Mouse (Mus musculus) embryonic facial prominence, embryonic 13.5 days (tissue): ENCODE results near the gene Gm20773. TPM values are rescaled to one million over a fixed set of nuclear protein-coding genes. Genes with fewer than 3 reads are reported as not detected.
"Not testable (repeated sequence)": the region's sequence is repeated elsewhere in the genome, so short reads cannot be mapped to it uniquely, and the experiment has no call there.

Experiments
- ATAC-seq: fragments of 200-750 bp; cut with Nextera tagmentation; 2 replicates; pipeline ENCODE4 v1.8.0; 2017; ENCODE audit warnings: low read depth; ENCODE audit not compliant: insufficient number of reproducible peaks, insufficient read depth, low FRiP score, low TSS enrichment
- H3K27ac ChIP-seq: fragments of 300-500 bp; sonication (generic); 2 replicates; pipeline ENCODE4 v1.5.1; 2015; ENCODE audit warnings: moderate library complexity, mild to moderate bottlenecking, inconsistent platforms
- H3K27me3 ChIP-seq: fragments of 300-500 bp; sonication (generic); 2 replicates; pipeline ENCODE4 v1.6.1; 2015; ENCODE audit warnings: mild to moderate bottlenecking, inconsistent platforms
- H3K36me3 ChIP-seq: fragments of 300-500 bp; sonication (generic); 2 replicates; pipeline ENCODE4 v1.6.1; 2015; ENCODE audit warnings: mild to moderate bottlenecking, inconsistent platforms
- H3K4me1 ChIP-seq: fragments of 300-500 bp; sonication (generic); 2 replicates; pipeline ENCODE4 v1.6.1; 2015; ENCODE audit warnings: inconsistent platforms
- H3K4me2 ChIP-seq: fragments of 300-500 bp; sonication (generic); 2 replicates; pipeline ENCODE4 v1.6.1; 2015; ENCODE audit warnings: moderate library complexity, mild to moderate bottlenecking, inconsistent platforms
- H3K4me3 ChIP-seq: fragments of 300-500 bp; sonication (generic); 2 replicates; pipeline ENCODE4 v1.5.1; 2015; ENCODE audit warnings: mild to moderate bottlenecking, inconsistent platforms
- H3K9ac ChIP-seq: fragments of 300-500 bp; sonication (generic); 2 replicates; pipeline ENCODE4 v1.6.1; 2015; ENCODE audit warnings: mild to moderate bottlenecking, inconsistent platforms
- H3K9me3 ChIP-seq: fragments of 300-500 bp; sonication (generic); 2 replicates; pipeline ENCODE4 v1.6.1; 2016; ENCODE audit warnings: inconsistent platforms
- WGBS: fragments of 180-500 bp; shearing (Covaris S2); methylation state at CpG from one replicate; pipeline ENCODE4 v1.1.7; 2015; ENCODE audit warnings: mixed read lengths; 5-methylcytosine and 5-hydroxymethylcytosine counted together
- polyA plus RNA-seq: library from polyadenylated mRNA; unstranded; fragments of >200 nt; fragmentation: Nextera tagmentation; extraction: Ambion mirVana; gene quantifications from 2 replicates; pipeline ENCODE4 v1.2.1, GENCODE M21; 2015

Gene Gm20773
- not detected in 2 replicates for polyA plus RNA-seq

DNA sequence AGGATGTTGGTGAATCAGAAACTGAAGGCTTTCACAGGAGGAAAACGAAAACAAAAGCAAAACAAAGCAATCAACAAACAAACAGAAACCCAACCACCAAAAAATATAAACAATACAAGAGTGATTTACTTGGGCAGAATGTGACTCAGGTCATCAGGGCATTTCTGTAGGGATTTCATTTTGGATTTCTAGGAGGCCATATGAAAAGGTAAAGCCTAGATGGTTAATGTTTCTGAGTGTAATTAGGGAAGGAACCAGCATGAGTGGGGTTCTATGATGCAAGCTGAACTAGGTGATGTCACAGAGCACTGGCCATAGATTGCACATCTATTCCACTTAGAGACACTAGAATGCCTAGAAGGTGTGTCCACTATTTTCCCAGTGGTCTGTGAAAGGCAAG, at the start of gene Gm20773:
Gm20773 (plus strand) TSS at position 301 of the 400 bp plus-strand sequence.
- H3K36me3 ChIP-seq, H3K9ac ChIP-seq, H3K9me3 ChIP-seq, H3K4me2 ChIP-seq, H3K4me1 ChIP-seq, H3K27me3 ChIP-seq, H3K27ac ChIP-seq, H3K4me3 ChIP-seq, ATAC-seq: not testable (repeated sequence)
- WGBS, result no CpG with 5 or more reads among the region's 1 CpGs

DNA sequence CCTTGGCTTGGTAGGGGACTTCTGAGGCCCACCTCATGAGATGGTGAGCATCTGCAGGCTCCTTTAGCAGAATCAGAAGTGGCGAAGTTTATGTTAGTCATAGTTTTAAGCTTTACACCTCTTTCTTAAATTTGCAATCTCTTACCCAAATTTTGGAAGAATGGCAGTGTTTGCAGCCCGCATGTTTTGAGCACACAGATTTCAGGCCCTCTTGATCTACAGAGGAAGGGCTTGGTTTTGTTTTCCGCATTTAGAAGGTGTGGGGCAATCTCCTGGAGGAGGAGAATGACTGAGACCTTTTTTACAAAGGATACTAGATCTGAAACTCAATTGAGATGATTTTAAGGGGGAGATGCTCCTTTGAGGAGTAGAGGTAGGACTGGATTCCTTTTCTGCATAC, 28.3 kb upstream of the Gm20773 start, which contains the start of gene Gm21866:
Gm21866 (minus strand) TSS at position 101 of the 400 bp plus-strand sequence.
- WGBS, result 86% methylated on average over 1 of the region's 3 CpGs
- not testable (repeated sequence) for H3K4me3 ChIP-seq, H3K27me3 ChIP-seq, H3K27ac ChIP-seq, H3K36me3 ChIP-seq, H3K9ac ChIP-seq, H3K4me1 ChIP-seq, H3K4me2 ChIP-seq, ATAC-seq, H3K9me3 ChIP-seq

Other genes starting within 250 kb of the Gm20773 start
- gene Gm21440, start 241.6 kb upstream of the Gm20773 start, polyA plus RNA-seq, result not detected in 2 replicates
- not detected in 2 replicates for gene Gm21454, start 241.6 kb upstream of the Gm20773 start, polyA plus RNA-seq
- not detected in 2 replicates for gene Gm21725, start 145.0 kb upstream of the Gm20773 start, polyA plus RNA-seq
- not detected in 2 replicates for gene Gm21866, start 28.4 kb upstream of the Gm20773 start, polyA plus RNA-seq